Mouse (Mus musculus) kidney, adult 2 months (tissue): Measurements from ENCODE around the gene Zfp771. TPM values are rescaled to one million over a fixed set of nuclear protein-coding genes. Genes with fewer than 3 reads are reported as not detected.
A peak's percentile ranks its signal among the peaks of the same experiment; 100 is the strongest.
"Not testable (repeated sequence)": the region's sequence is repeated elsewhere in the genome, so short reads cannot be mapped to it uniquely, and the experiment has no call there.

Experiments
- DNase-seq: peaks from one replicate; pipeline ENCODE4 v3.0.0; 2021
- H3K27ac ChIP-seq: fragments of 200-500 bp; 2 replicates; pipeline ENCODE4 v1.5.1; 2012; ENCODE audit warnings: low read depth, low read length, control low read depth, inconsistent platforms; ENCODE audit not compliant: insufficient read depth
- H3K27me3 ChIP-seq: fragments of 200-500 bp; replicated peaks from 2 replicates; pipeline ENCODE4 v1.6.1; 2012; ENCODE audit warnings: mild to moderate bottlenecking, moderate library complexity, low read length, inconsistent platforms; ENCODE audit not compliant: control insufficient read depth, insufficient read depth
- H3K36me3 ChIP-seq: fragments of 200-500 bp; 2 replicates; pipeline ENCODE4 v1.6.1; 2012; ENCODE audit warnings: mild to moderate bottlenecking, moderate library complexity, low read length, inconsistent platforms; ENCODE audit not compliant: control insufficient read depth, insufficient read depth
- H3K4me1 ChIP-seq: fragments of 200-500 bp; 2 replicates; pipeline ENCODE4 v1.6.1; 2011; ENCODE audit warnings: low read length; ENCODE audit not compliant: control insufficient read depth, insufficient read depth
- H3K4me3 ChIP-seq: fragments of 200-500 bp; 2 replicates; pipeline ENCODE4 v1.5.1; 2011; ENCODE audit warnings: mild to moderate bottlenecking, low read depth, low read length, control low read depth; ENCODE audit not compliant: insufficient read depth
- CTCF ChIP-seq: fragments of 200-500 bp; conservative IDR thresholded peaks from 2 replicates; pipeline ENCODE4 v1.5.1; 2011; ENCODE audit warnings: low read depth, mild to moderate bottlenecking, control low read depth, low read length, moderate library complexity, mixed read lengths; ENCODE audit not compliant: insufficient read depth, insufficient read length
- POLR2A ChIP-seq: fragments of 200-500 bp; IDR thresholded peaks from one replicate; pipeline ENCODE4 v1.6.1; 2011; ENCODE audit warnings: low read depth, low read length, control low read depth
- WGBS: fragments of 180-500 bp; shearing (Covaris S2); methylation state at CpG from one replicate; pipeline ENCODE4 v1.1.7; 2018; 5-methylcytosine and 5-hydroxymethylcytosine counted together
- polyA plus RNA-seq: library from polyadenylated mRNA; depleted of rRNA; stranded (reverse); fragments of >200 nt; gene quantifications from 2 replicates; pipeline ENCODE4 v1.2.3, GENCODE M21; 2012

Zfp771 gene
- polyA plus RNA-seq, 1 experiment = 48.4 TPM

DNA sequence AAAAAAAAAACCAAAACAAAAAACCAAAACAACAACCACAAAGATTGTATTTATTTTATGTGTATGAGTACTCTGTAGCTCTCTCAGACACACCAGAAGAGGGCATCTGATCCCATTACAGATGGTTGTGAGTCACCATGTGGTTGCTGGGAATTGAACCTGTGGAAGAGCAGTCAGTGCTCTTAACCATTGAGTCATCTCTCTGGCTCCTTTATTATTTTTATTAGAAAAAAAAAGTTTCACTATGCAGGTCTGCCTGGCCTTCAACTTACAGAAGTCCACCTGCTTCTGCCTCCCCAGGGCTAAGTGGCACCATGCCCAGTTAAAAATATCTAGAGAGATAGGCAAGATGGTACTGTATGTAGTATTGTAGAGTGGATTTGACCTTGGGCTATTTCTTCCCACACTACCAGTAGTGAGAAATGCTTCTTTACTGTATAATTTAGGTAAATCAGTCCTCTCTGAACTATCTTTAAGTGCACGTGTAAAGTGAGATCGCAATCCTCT is 660 bp upstream of the Zfp771 start:
- no peak for DNase-seq
- WGBS = 58% methylated on average over 2 of the region's 2 CpGs
- no peak for TF ChIP-seq POLR2A
- no peak for TF ChIP-seq CTCF
- Histone ChIP-seq H3K27me3 (no peaks in the 10 kb centered on the region), H3K4me3 (no peak overlapping the region), H3K4me1 (peaks cover 9% of the 10 kb centered on the region; the same call in 1 of the 2 replicates), H3K27ac (peak overlapping the region; percentile 95), H3K36me3 (no peaks in the 10 kb centered on the region)

GRCm38 (mm10) chr7:127244658-127245510 is 810 bp downstream of the Zfp771 start:
- no peak for DNase-seq
- H3K4me1 ChIP-seq = peaks cover 9% of the 10 kb centered on the region; the same call in 1 of the 2 replicates
- H3K27me3 ChIP-seq = no peaks in the 10 kb centered on the region
- H3K36me3 ChIP-seq = no peaks in the 10 kb centered on the region
- peak overlapping the region; percentile 90 for H3K27ac ChIP-seq
- H3K4me3 ChIP-seq = peak overlapping the region; percentile 88
- no peak for TF ChIP-seq POLR2A
- no peak for TF ChIP-seq CTCF
- 8% methylated on average over 33 of the region's 33 CpGs for WGBS

DNA sequence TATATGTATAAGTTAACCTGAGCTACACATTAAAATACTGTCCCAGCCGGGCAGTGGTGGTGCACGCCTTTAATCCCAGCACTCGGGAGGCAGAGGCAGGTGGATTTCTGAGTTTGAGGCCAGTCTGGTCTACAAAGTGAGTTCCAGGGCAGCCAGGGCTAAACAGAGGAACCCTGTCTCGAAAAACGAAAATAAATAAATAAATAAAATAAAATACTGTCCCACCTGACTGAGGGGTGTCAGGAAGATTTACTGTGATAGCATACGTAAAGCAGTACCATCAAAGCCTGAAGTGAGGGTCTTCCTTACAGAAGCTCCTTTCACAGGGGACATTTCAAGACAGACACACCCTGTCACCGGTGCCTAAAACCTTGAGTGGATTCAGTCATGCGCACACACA is 6.4 kb downstream of the Zfp771 start:
- H3K27me3 ChIP-seq, H3K27ac ChIP-seq, H3K4me1 ChIP-seq, DNase-seq, H3K36me3 ChIP-seq, H3K4me3 ChIP-seq: not testable (repeated sequence)
- WGBS = 84% methylated on average over 8 of the region's 8 CpGs

- Histone ChIP-seq H3K4me3 (no peak overlapping the region), H3K27ac (no peak overlapping the region), H3K4me1 (peaks cover 6% of the 10 kb centered on the region; the same call in 1 of the 2 replicates), H3K36me3 (no peaks in the 10 kb centered on the region), H3K27me3 (no peaks in the 10 kb centered on the region)
- DNase-seq = no peak
- whole genome bisulfite sequencing = 91% methylated on average over 2 of the region's 2 CpGs
- TF ChIP-seq POLR2A (no peak), CTCF (peak; percentile 51)
Observed at GRCm38 (mm10) chr7:127252414-127252813, 8.3 kb downstream of the Zfp771 start.

GRCm38 (mm10) chr7:127253341-127253740 is 9.3 kb downstream of the Zfp771 start:
- no peak for TF ChIP-seq POLR2A
- no peak for TF ChIP-seq CTCF
- Histone ChIP-seq H3K4me3 (peak overlapping the region; percentile 60; the same call in 1 of the 2 replicates), H3K27ac (peak overlapping the region; percentile 57; the same call in 1 of the 2 replicates), H3K4me1 (peaks cover 6% of the 10 kb centered on the region; the same call in 1 of the 2 replicates), H3K27me3 (no peaks in the 10 kb centered on the region), H3K36me3 (no peaks in the 10 kb centered on the region)
- 69% methylated on average over 6 of the region's 6 CpGs for WGBS
- no peak for DNase-seq

DNA sequence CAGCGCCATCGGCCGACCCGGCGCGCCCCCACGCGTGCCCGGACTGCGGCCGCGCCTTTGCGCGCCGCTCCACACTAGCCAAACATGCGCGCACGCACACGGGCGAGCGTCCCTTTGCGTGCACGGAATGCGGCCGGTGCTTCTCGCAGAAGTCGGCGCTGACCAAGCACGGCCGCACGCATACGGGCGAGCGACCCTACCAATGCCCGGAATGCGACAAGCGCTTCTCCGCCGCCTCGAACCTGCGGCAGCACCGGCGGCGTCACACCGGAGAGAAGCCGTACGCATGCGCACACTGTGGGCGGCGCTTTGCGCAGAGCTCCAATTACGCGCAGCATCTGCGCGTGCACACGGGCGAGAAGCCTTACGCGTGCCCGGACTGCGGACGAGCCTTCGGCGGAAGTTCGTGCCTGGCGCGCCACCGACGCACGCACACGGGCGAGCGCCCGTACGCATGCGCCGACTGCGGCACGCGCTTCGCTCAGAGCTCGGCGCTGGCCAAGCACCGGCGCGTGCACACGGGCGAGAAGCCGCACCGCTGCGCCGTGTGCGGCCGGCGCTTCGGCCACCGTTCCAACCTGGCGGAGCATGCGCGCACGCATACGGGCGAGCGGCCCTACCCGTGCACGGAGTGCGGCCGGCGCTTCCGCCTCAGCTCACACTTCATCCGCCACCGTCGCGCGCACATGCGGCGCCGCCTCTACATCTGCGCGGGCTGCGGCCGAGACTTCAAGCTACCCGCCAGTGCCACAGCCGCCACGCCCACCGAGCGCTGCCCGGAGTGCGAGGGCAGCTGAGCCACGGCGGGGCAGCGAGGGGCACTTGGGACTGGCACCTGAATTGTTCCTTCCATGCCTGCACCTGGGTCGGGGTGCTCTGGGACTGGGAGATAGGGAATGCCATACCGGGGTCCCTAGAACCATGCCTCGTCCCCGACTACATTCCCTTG is 10.0 kb downstream of the Zfp771 start:
- Histone ChIP-seq H3K4me3 (peak overlapping the region; percentile 60), H3K36me3 (no peaks in the 10 kb centered on the region), H3K4me1 (peaks cover 6% of the 10 kb centered on the region; the same call in 1 of the 2 replicates), H3K27me3 (no peaks in the 10 kb centered on the region), H3K27ac (peak overlapping the region; percentile 57)
- no peak for TF ChIP-seq CTCF
- peak; percentile 46 for TF ChIP-seq POLR2A
- under 1% methylated on average over 136 of the region's 136 CpGs for WGBS
- DNase-seq = peak; percentile 97
